Mouse (Mus musculus): Measurements from ENCODE around the gene Oxgr1. TPM values are rescaled to one million over a fixed set of nuclear protein-coding genes. Genes with fewer than 3 reads are reported as not detected.
"Not testable (repeated sequence)": the region's sequence is repeated elsewhere in the genome, so short reads cannot be mapped to it uniquely, and the experiment has no call there.

The Oxgr1 gene
- total RNA-seq, 2 experiments from 2014 or later: not detected

DNA sequence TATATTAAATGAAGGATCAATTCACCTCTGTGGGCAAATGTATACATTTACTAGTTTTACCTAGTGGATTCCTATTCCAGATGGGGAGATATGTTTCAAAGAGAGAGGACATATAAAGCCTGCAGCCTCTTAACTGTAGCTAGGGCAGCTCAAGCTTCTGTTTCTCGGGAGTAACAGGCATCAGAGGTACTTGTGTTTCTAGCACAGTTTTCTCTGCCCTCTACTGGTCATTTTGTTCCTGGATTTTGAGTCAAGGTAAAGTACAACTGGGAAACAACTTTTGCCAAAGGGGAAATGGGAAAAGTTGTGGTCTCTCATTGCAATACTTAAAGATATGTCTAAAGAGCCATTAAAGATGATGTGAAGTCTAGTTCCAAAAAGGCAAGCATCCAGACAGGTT lies 37.1 kb downstream of the Oxgr1 start:
- Histone ChIP-seq H3K27ac (no peak overlapping the region), H3K4me3 (no peak overlapping the region)
- TF ChIP-seq CTCF (conservative IDR thresholded peaks at IDR 0.05): peak; percentile 84
- peak in 1 of 2 experiments; percentile 20 for DNase-seq (ENCODE audit: low spot score in 2 of 2)

DNA sequence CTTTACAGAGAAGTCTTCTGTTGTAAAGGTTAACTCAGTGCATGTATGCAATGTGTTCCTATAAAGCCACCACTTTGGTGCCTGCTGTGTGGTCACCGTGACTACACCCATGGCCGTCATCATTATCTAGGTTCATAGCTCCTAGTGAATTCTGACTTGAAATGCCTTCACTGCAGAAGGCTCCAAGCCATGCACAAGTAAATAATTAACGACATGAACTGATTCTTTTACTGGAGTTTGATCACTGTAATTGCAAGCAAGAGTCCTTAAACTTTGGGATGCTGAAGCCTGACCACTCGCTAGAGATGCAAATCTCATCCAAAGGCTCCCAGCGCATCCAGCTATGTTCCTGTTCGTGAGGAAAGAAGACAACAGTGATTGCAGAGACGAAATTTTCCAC lies 38.6 kb downstream of the Oxgr1 start:
- Histone ChIP-seq H3K27ac (no peak overlapping the region), H3K4me3 (no peak overlapping the region)
- no peak for DNase-seq (ENCODE audit: low spot score in 2 of 2)
- no peak for TF ChIP-seq CTCF (conservative IDR thresholded peaks at IDR 0.05)

GRCm38 (mm10) chr14:120002673-120003072 lies 39.6 kb downstream of the Oxgr1 start:
- no peak for TF ChIP-seq CTCF (conservative IDR thresholded peaks at IDR 0.05)
- Histone ChIP-seq H3K4me3 (no peak overlapping the region), H3K27ac (no peak overlapping the region)
- DNase-seq (ENCODE audit: low spot score in 2 of 2): peak; percentile 23 to 48

DNA sequence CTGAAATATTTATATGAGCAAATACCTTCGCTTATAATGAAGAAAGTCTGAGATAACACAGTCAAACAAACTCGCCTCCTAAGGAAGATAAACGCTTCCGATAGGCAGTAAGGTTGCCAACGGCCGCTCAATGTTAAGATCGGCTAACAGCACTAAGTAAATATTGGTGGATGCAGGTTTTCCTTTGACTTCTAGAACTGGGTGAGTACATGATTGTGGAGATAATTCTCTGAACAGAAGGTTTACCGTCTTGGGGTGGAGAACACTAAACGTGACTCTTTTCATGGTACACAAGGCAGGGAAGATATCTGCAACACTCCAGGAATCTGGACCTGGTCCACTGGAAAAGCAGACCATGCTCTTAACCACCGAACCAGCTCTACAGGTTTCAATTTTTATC lies 52.6 kb downstream of the Oxgr1 start:
- no peak for DNase-seq (ENCODE audit: low spot score in 2 of 2)
- Histone ChIP-seq H3K4me3 (no peak overlapping the region), H3K27ac (no peak overlapping the region)
- TF ChIP-seq CTCF (conservative IDR thresholded peaks at IDR 0.05): no peak

- no peak overlapping the region for H3K4me3 ChIP-seq
These were observed 53.1 kb downstream of the Oxgr1 start for GRCm38 (mm10) chr14:119988937-119989645.

GRCm38 (mm10) chr14:119987257-119987656 lies 55.0 kb downstream of the Oxgr1 start:
- no peak for DNase-seq (ENCODE audit: low spot score in 2 of 2)
- no peak for TF ChIP-seq CTCF (conservative IDR thresholded peaks at IDR 0.05)
- Histone ChIP-seq H3K4me3 (no peak overlapping the region), H3K27ac (no peak overlapping the region)

More at GRCm38 (mm10) chr14:119988937-119989645, 53.1 kb downstream of the Oxgr1 start:
- DNase-seq (ENCODE audit: low spot score in 2 of 2): no peak
- TF ChIP-seq CTCF (conservative IDR thresholded peaks at IDR 0.05): no peak
- H3K27ac ChIP-seq: no peak overlapping the region

DNA sequence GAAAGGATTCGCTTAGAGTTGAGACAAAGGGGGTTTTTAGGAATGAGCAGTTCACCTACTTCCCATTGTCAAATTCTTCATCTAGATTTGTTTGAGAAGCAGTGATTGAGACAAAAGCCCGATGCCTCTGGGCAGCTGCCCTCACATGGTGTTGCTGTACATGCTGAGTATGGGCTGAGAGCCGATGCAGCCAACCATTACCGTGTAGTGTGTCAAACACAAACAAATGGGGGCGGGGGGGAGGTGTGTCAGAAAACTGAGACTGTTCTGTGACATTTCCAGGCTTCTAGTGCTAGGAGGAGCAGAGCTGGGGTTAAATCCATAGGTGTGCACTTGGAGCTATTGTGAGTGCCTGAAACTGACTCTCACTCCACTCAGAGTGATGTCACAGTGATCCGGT lies 55.5 kb downstream of the Oxgr1 start:
- TF ChIP-seq CTCF (conservative IDR thresholded peaks at IDR 0.05): no peak
- Histone ChIP-seq H3K27ac (no peak overlapping the region), H3K4me3 (no peak overlapping the region)
- no peak for DNase-seq (ENCODE audit: low spot score in 2 of 2)

DNA sequence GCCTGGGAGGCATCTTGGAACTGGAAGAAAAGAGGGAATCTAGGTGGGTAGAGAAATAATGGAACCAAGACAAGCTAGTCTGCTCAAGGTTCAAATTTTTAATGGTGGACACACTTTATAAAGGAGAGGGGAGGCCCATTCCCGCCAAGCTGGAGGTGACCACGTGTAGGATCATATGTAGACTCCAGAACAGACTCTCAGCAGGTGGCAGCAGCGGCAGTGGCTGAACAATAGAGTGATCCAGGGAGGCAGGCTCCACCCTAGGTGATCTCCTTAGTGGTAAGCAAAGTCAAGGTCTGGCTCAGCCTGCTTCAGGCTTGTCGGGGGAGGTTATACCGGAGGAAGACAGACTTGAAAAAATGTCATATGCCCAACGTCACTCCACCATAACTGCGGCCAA lies 55.9 kb downstream of the Oxgr1 start:
- not testable (repeated sequence) for H3K4me3 ChIP-seq; H3K27ac ChIP-seq; DNase-seq (ENCODE audit: low spot score in 2 of 2)

DNA sequence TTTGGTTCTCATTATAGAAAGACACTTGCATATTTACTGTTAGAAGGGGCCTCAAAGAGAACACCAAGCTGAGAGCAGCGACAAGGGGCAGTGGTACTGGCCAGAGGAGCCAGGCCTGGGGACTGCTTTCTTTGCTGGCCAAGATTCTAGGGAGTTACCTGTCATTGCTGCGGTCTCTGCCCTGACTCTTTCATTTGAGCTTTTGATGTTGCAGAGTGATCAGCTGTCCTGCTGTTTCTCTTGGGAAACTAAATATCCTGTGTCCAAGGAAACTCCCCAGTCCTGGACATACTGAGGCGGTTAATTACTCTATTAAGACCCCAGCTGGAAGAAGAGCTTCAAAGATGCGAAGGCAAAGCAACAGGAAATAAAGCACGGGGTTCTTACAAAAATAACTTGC lies 60.9 kb downstream of the Oxgr1 start:
- no peak overlapping the region for H3K27ac ChIP-seq
- no peak for DNase-seq (ENCODE audit: low spot score in 2 of 2)
- H3K4me3 ChIP-seq: no peak overlapping the region
- no peak for TF ChIP-seq CTCF (conservative IDR thresholded peaks at IDR 0.05)

DNA sequence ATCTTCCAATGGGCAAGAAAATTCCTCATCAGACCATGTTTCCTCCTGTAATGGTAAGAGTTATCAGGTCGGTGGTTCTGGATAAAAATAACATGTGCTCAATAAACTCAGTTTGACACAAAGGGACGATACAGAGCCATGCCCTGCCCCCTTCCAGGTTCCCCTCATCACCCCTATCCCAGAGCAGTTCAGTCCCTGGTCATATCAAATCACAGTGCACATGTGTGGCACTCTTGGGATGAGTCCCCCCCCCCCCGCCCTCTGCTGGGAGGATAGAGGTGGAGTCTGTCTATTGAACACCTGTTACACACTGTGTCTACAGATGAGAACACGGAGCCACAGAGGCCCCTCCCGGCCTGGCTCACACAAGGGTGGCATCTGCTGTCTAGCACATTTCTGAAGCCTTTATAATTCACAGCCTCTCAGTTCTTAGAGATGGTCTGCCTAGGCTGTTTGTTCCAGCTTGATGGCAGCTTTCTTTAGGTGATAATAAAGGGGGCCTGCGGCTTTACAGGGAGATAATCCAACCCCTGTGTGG lies 61.5 kb downstream of the Oxgr1 start:
- Histone ChIP-seq H3K4me3 (no peak overlapping the region), H3K27ac (no peak overlapping the region)
- TF ChIP-seq CTCF (conservative IDR thresholded peaks at IDR 0.05): no peak
- no peak for DNase-seq (ENCODE audit: low spot score in 2 of 2)

Other genes starting within 250 kb of the Oxgr1 start
- 100 to 1,000 TPM; 244 to 250 TPM for gene Mbnl2, start 233.2 kb upstream of the Oxgr1 start, total RNA-seq (2021)